Mouse (Mus musculus) embryo, embryonic 10 days (tissue): ENCODE results near the gene Sox12.

Experiments
- DNase-seq: peaks from one replicate; pipeline ENCODE4 v3.0.0-alpha.2; 2015; ENCODE audit warnings: low spot score

Sox12 gene

GRCm38 (mm10) chr2:152406126-152406525 lies 8.3 kb upstream of the Sox12 start:
- peak; percentile 98 for DNase-seq

- no peak for DNase-seq
These were observed 1.3 kb upstream of the Sox12 start for GRCm38 (mm10) chr2:152399122-152399542.

- peak; percentile 95 for DNase-seq
These were observed 828 bp upstream of the Sox12 start for GRCm38 (mm10) chr2:152398691-152399090.

- DNase-seq: peak; percentile 62
These were observed 766 bp downstream of the Sox12 start for GRCm38 (mm10) chr2:152397004-152397589.

GRCm38 (mm10) chr2:152396110-152397003 lies 1.5 kb downstream of the Sox12 start:
- peak; percentile 98 for DNase-seq

- no peak for DNase-seq
These were observed 2.5 kb downstream of the Sox12 start for GRCm38 (mm10) chr2:152395271-152395920.

- no peak for DNase-seq
These were observed 4.4 kb downstream of the Sox12 start for GRCm38 (mm10) chr2:152393225-152394017.

- peak; percentile 87 for DNase-seq
These were observed 5.1 kb downstream of the Sox12 start for GRCm38 (mm10) chr2:152392786-152393185.

GRCm38 (mm10) chr2:152384191-152384590 lies 13.7 kb downstream of the Sox12 start:
- no peak for DNase-seq

- DNase-seq: no peak
These were observed 21.5 kb downstream of the Sox12 start, which contains the start of gene Nrsn2 for GRCm38 (mm10) chr2:152376345-152376741. Gene Nrsn2, minus strand, starts transcription at chr2:152376638.

GRCm38 (mm10) chr2:152375652-152376344 lies 22.1 kb downstream of the Sox12 start:
- peak; percentile 66 for DNase-seq

- no peak for DNase-seq
These were observed 24.3 kb downstream of the Sox12 start for GRCm38 (mm10) chr2:152373547-152373946.

GRCm38 (mm10) chr2:152372661-152373060 lies 25.2 kb downstream of the Sox12 start:
- DNase-seq: no peak

GRCm38 (mm10) chr2:152372104-152372503 lies 25.8 kb downstream of the Sox12 start:
- DNase-seq: no peak

- peak; percentile 89 for DNase-seq
These were observed 29.2 kb downstream of the Sox12 start for GRCm38 (mm10) chr2:152368532-152369140.

- no peak for DNase-seq
These were observed 29.9 kb downstream of the Sox12 start for GRCm38 (mm10) chr2:152367917-152368316.

GRCm38 (mm10) chr2:152363245-152364147 lies 34.4 kb downstream of the Sox12 start:
- peak; percentile 89 for DNase-seq

GRCm38 (mm10) chr2:152361193-152361592 lies 36.7 kb downstream of the Sox12 start:
- DNase-seq: no peak

- no peak for DNase-seq
These were observed 37.5 kb downstream of the Sox12 start for GRCm38 (mm10) chr2:152360271-152360775.

GRCm38 (mm10) chr2:152359616-152360015 lies 38.2 kb downstream of the Sox12 start:
- no peak for DNase-seq
